Mouse (Mus musculus): ENCODE measurements at regions not wholly inside any gene's neighbourhood (a gene's known extent, or its start where the extent isn't known, plus 50 kb on each side); places are given as distances from the start of the nearest gene placed in this dataset.

DNA sequence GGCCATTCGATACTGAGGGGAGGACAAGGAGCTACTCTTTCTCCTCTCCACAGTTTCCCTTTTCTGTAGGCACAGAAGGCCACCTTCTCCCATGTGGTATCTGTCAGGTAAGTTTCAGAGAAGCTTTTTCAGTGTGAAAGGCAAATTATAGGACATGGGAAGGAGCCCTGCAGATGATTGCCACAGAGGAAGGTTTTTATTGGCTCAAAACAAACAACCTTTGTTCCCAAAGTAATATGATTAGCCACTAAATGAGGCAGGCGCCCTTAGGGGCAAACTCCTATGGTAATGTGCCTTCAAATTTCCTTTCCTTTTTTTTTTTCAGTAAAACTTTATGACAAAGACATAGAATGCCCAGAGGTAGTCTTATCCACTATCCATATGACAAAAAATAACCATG lies 256.5 kb downstream of the Sox11 start:
- ATAC-seq (ENCODE audit: insufficient number of reproducible peaks, low FRiP score, low TSS enrichment, low read depth), result no peak
- 81% methylated on average over 2 of the region's 2 CpGs for WGBS
- Histone ChIP-seq H3K4me1 (ENCODE audit: control insufficient read depth, insufficient read depth, low read length) (peaks cover 10% of the 10 kb centered on the region; the same call in 1 of the 2 replicates), H3K27ac (replicated peaks; ENCODE audit: low read depth, low read length) (no peak overlapping the region), H3K9ac (ENCODE audit: low read length) (no peak overlapping the region), H3K27me3 (ENCODE audit: control insufficient read depth, insufficient read depth, low read length) (no peaks in the 10 kb centered on the region), H3K4me3 (ENCODE audit: low read depth, low read length) (no peak overlapping the region), H3K4me2 (ENCODE audit: low read depth, severe bottlenecking) (no peak overlapping the region), H3K9me3 (ENCODE audit: control insufficient read depth, low read length) (no peaks in the 10 kb centered on the region), H3K36me3 (ENCODE audit: control insufficient read depth, insufficient read depth, low read length) (no peaks in the 10 kb centered on the region)
- DNase-seq (ENCODE audit: low spot score), result no peak

- Histone ChIP-seq H3K36me3 (ENCODE audit: control insufficient read depth, insufficient read depth, low read length) (no peaks in the 10 kb centered on the region), H3K4me1 (ENCODE audit: control insufficient read depth, insufficient read depth, low read length) (peaks cover 10% of the 10 kb centered on the region; the same call in 1 of the 2 replicates), H3K4me3 (ENCODE audit: low read depth, low read length) (no peak overlapping the region), H3K9me3 (ENCODE audit: control insufficient read depth, low read length) (no peaks in the 10 kb centered on the region), H3K27me3 (ENCODE audit: control insufficient read depth, insufficient read depth, low read length) (no peaks in the 10 kb centered on the region), H3K9ac (ENCODE audit: low read length) (no peak overlapping the region), H3K4me2 (ENCODE audit: low read depth, severe bottlenecking) (no peak overlapping the region), H3K27ac (replicated peaks; ENCODE audit: low read depth, low read length) (no peak overlapping the region)
- no peak for DNase-seq (ENCODE audit: low spot score)
- no peak for ATAC-seq (ENCODE audit: insufficient number of reproducible peaks, low FRiP score, low TSS enrichment, low read depth)
- WGBS, result 42% methylated on average over 4 of the region's 4 CpGs
Observed at GRCm38 (mm10) chr12:27083645-27084550, 258.5 kb downstream of the Sox11 start.

GRCm38 (mm10) chr12:27083089-27083488 lies 259.3 kb downstream of the Sox11 start:
- DNase-seq (ENCODE audit: low spot score), result peak; percentile 35
- Histone ChIP-seq H3K27ac (replicated peaks; ENCODE audit: low read depth, low read length) (no peak overlapping the region), H3K4me3 (ENCODE audit: low read depth, low read length) (no peak overlapping the region), H3K4me1 (ENCODE audit: control insufficient read depth, insufficient read depth, low read length) (peaks cover 10% of the 10 kb centered on the region; the same call in 1 of the 2 replicates), H3K9ac (ENCODE audit: low read length) (no peak overlapping the region), H3K27me3 (ENCODE audit: control insufficient read depth, insufficient read depth, low read length) (no peaks in the 10 kb centered on the region), H3K9me3 (ENCODE audit: control insufficient read depth, low read length) (no peaks in the 10 kb centered on the region), H3K36me3 (ENCODE audit: control insufficient read depth, insufficient read depth, low read length) (no peaks in the 10 kb centered on the region), H3K4me2 (ENCODE audit: low read depth, severe bottlenecking) (peak overlapping the region; percentile 36; the same call in 1 of the 2 replicates)
- no peak for ATAC-seq (ENCODE audit: insufficient number of reproducible peaks, low FRiP score, low TSS enrichment, low read depth)
- WGBS, result 3% methylated on average over 8 of the region's 8 CpGs

- H3K4me2 ChIP-seq (ENCODE audit: low read depth, severe bottlenecking), result peak overlapping the region; percentile 36; the same call in 1 of the 2 replicates
- peaks cover 10% of the 10 kb centered on the region; the same call in 1 of the 2 replicates for H3K4me1 ChIP-seq (ENCODE audit: control insufficient read depth, insufficient read depth, low read length)
- H3K36me3 ChIP-seq (ENCODE audit: control insufficient read depth, insufficient read depth, low read length), result no peaks in the 10 kb centered on the region
- H3K27ac ChIP-seq (replicated peaks; ENCODE audit: low read depth, low read length), result no peak overlapping the region
- no peak for ATAC-seq (ENCODE audit: insufficient number of reproducible peaks, low FRiP score, low TSS enrichment, low read depth)
- H3K4me3 ChIP-seq (ENCODE audit: low read depth, low read length), result no peak overlapping the region
- DNase-seq (ENCODE audit: low spot score), result peak; percentile 68
- WGBS, result 4% methylated on average over 8 of the region's 8 CpGs
- H3K9me3 ChIP-seq (ENCODE audit: control insufficient read depth, low read length), result no peaks in the 10 kb centered on the region
- 0 out of 2 replicates have a peak overlapping the region, but pooled peaks have one; percentile 5 for H3K9ac ChIP-seq (ENCODE audit: low read length)
- no peaks in the 10 kb centered on the region for H3K27me3 ChIP-seq (ENCODE audit: control insufficient read depth, insufficient read depth, low read length)
Observed at GRCm38 (mm10) chr12:27082624-27083023, 259.8 kb downstream of the Sox11 start.

DNA sequence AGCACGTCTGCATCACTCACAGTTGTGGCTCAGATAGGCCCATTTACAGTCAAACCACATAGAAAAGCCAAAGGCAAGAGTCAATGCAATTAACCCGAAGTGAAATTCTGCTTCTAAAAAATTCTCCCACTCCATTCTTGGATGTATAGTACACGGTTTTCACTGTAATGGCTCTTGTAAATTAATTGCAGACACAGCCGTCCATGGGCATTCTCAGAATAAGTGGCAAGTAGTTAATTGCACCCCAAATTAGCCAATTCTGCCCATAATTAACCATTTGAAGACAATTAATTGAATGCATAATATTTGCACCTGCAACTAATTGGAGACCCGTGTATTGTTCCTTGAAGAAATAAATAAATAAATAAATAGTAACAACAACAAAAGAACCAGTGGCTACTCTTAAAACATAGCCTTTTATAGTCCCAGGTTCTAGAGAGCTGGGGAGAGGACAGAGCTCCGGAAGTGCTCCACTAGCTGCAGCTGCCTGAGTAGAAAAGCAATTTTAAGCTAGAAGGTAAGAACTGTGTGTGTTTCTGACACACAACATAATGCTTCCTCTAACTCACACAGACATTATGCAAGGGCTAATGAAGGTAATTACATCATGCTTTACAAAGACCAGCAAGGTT lies 266.2 kb downstream of the Sox11 start:
- Histone ChIP-seq H3K27me3 (ENCODE audit: control insufficient read depth, insufficient read depth, low read length) (no peaks in the 10 kb centered on the region), H3K4me3 (ENCODE audit: low read depth, low read length) (no peak overlapping the region), H3K27ac (replicated peaks; ENCODE audit: low read depth, low read length) (no peak overlapping the region), H3K36me3 (ENCODE audit: control insufficient read depth, insufficient read depth, low read length) (no peaks in the 10 kb centered on the region), H3K9ac (ENCODE audit: low read length) (no peak overlapping the region), H3K4me2 (ENCODE audit: low read depth, severe bottlenecking) (no peak overlapping the region), H3K9me3 (ENCODE audit: control insufficient read depth, low read length) (no peaks in the 10 kb centered on the region), H3K4me1 (ENCODE audit: control insufficient read depth, insufficient read depth, low read length) (no peaks in the 10 kb centered on the region)
- DNase-seq (ENCODE audit: low spot score) (no peak), ATAC-seq (ENCODE audit: insufficient number of reproducible peaks, low FRiP score, low TSS enrichment, low read depth) (no peak)
- 34% methylated on average over 6 of the region's 6 CpGs for WGBS

DNA sequence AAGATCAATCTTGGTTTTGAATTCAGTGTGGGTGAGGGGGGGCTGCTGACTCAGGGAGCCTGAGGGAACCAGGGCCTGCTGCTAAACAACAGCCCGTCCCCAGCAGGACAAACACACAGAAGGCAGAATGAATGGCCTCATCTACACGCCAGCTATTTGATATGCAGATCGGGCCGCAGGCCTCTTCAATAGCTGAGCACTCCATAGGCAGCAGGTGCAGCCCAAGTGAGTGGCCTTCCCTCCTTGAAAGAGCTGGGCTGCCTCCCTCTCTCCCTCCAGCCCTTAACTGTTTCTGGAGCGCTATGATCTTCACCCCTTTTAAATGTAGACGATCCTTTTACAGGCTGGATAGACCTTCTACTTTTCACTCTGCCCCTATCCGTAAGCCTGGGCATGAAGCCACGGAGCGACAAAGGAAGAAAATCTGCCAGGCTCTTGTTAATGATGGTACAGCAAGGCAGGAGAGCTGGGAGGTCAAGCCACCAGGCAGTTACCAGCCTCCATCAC lies 277.3 kb downstream of the Sox11 start:
- Histone ChIP-seq H3K4me2 (ENCODE audit: low read depth, severe bottlenecking) (no peak overlapping the region), H3K4me1 (ENCODE audit: control insufficient read depth, insufficient read depth, low read length) (peaks cover 14% of the 10 kb centered on the region), H3K27me3 (ENCODE audit: control insufficient read depth, insufficient read depth, low read length) (no peaks in the 10 kb centered on the region), H3K27ac (replicated peaks; ENCODE audit: low read depth, low read length) (no peak overlapping the region), H3K4me3 (ENCODE audit: low read depth, low read length) (no peak overlapping the region), H3K36me3 (ENCODE audit: control insufficient read depth, insufficient read depth, low read length) (no peaks in the 10 kb centered on the region), H3K9me3 (ENCODE audit: control insufficient read depth, low read length) (no peaks in the 10 kb centered on the region), H3K9ac (ENCODE audit: low read length) (no peak overlapping the region)
- 31% methylated on average over 9 of the region's 9 CpGs for WGBS
- DNase-seq (ENCODE audit: low spot score) (no peak), ATAC-seq (ENCODE audit: insufficient number of reproducible peaks, low FRiP score, low TSS enrichment, low read depth) (no peak)

- no peaks in the 10 kb centered on the region for H3K9me3 ChIP-seq (ENCODE audit: control insufficient read depth, low read length)
- ATAC-seq (ENCODE audit: insufficient number of reproducible peaks, low FRiP score, low TSS enrichment, low read depth), result no peak
- WGBS, result 97% methylated on average over 4 of the region's 4 CpGs
- H3K4me2 ChIP-seq (ENCODE audit: low read depth, severe bottlenecking), result no peak overlapping the region
- DNase-seq (ENCODE audit: low spot score), result no peak
- no peaks in the 10 kb centered on the region for H3K36me3 ChIP-seq (ENCODE audit: control insufficient read depth, insufficient read depth, low read length)
- peaks cover 15% of the 10 kb centered on the region for H3K4me1 ChIP-seq (ENCODE audit: control insufficient read depth, insufficient read depth, low read length)
- no peak overlapping the region for H3K4me3 ChIP-seq (ENCODE audit: low read depth, low read length)
- no peaks in the 10 kb centered on the region for H3K27me3 ChIP-seq (ENCODE audit: control insufficient read depth, insufficient read depth, low read length)
- no peak overlapping the region for H3K27ac ChIP-seq (replicated peaks; ENCODE audit: low read depth, low read length)
- no peak overlapping the region for H3K9ac ChIP-seq (ENCODE audit: low read length)
Observed at GRCm38 (mm10) chr12:27063518-27063917, 278.9 kb downstream of the Sox11 start.

- Histone ChIP-seq H3K9ac (ENCODE audit: low read length) (peak overlapping the region; percentile 54), H3K27ac (replicated peaks; ENCODE audit: low read depth, low read length) (no peak overlapping the region; the same call in 1 of the 2 replicates), H3K27me3 (ENCODE audit: control insufficient read depth, insufficient read depth, low read length) (no peaks in the 10 kb centered on the region), H3K4me1 (ENCODE audit: control insufficient read depth, insufficient read depth, low read length) (peaks cover 15% of the 10 kb centered on the region), H3K36me3 (ENCODE audit: control insufficient read depth, insufficient read depth, low read length) (no peaks in the 10 kb centered on the region), H3K4me2 (ENCODE audit: low read depth, severe bottlenecking) (peak overlapping the region; percentile 49; the same call in 1 of the 2 replicates), H3K4me3 (ENCODE audit: low read depth, low read length) (no peak overlapping the region), H3K9me3 (ENCODE audit: control insufficient read depth, low read length) (no peaks in the 10 kb centered on the region)
- ATAC-seq (ENCODE audit: insufficient number of reproducible peaks, low FRiP score, low TSS enrichment, low read depth) (no peak), DNase-seq (ENCODE audit: low spot score) (no peak)
- WGBS, result 73% methylated on average over 6 of the region's 6 CpGs
Observed at GRCm38 (mm10) chr12:27062511-27063264, 279.7 kb downstream of the Sox11 start.

Measured in limb, embryonic 11.5 days (tissue).